Mouse (Mus musculus) MEL (cell line): ENCODE data around the gene Upp2. TPM values are rescaled to one million over a fixed set of nuclear protein-coding genes. Genes with fewer than 3 reads are reported as not detected.

Experiments used
- DNase-seq: peaks from one replicate; pipeline ENCODE4 v3.0.0; 2011; ENCODE audit warnings: low read depth, low spot score
- H3K27ac ChIP-seq: 2 replicates; pipeline ENCODE4 v1.5.1; 2012; ENCODE audit warnings: low read depth, mild to moderate bottlenecking, control low read depth, low read length, moderate library complexity; ENCODE audit not compliant: control insufficient read depth
- H3K27me3 ChIP-seq, 2 experiments: fragments of 150-350 bp in 1 of 2; sonication (generic) in 1 of 2; 2 replicates each; pipeline ENCODE4 v1.6.1; 2012; ENCODE audit warnings: low read length in 2 of 2, mild to moderate bottlenecking in 2 of 2, improper control_type of control experiment in 1 of 2, moderate library complexity in 1 of 2; ENCODE audit not compliant: insufficient read depth in 2 of 2, control insufficient read depth in 1 of 2
- H3K36me3 ChIP-seq, 2 experiments: 2 replicates each; pipeline ENCODE4 v1.6.1; 2012 to 2014; ENCODE audit warnings: low read length in 2 of 2, improper control_type of control experiment in 1 of 2, inconsistent platforms in 1 of 2, mild to moderate bottlenecking in 1 of 2; ENCODE audit not compliant: insufficient read depth in 2 of 2, control insufficient read depth in 1 of 2
- H3K4me1 ChIP-seq, 2 experiments: fragments of 150-350 bp in 1 of 2; sonication (generic) in 1 of 2; 2 replicates each; pipeline ENCODE4 v1.6.1; 2012; ENCODE audit warnings: low read length in 2 of 2, improper control_type of control experiment in 1 of 2, mild to moderate bottlenecking in 1 of 2; ENCODE audit not compliant: insufficient read depth in 2 of 2, control insufficient read depth in 1 of 2
- H3K4me3 ChIP-seq, 2 experiments: fragments of 150-350 bp in 1 of 2; sonication (generic) in 1 of 2; 2 replicates each; pipeline ENCODE4 v1.5.1; 2012; ENCODE audit warnings: low read depth in 2 of 2, low read length in 2 of 2, mild to moderate bottlenecking in 2 of 2, moderate library complexity in 2 of 2, control low read depth in 1 of 2, improper control_type of control experiment in 1 of 2; ENCODE audit not compliant: control insufficient read depth in 1 of 2, insufficient read depth in 1 of 2
- H3K79me2 ChIP-seq: 2 replicates; pipeline ENCODE4 v1.6.1; 2012; ENCODE audit warnings: mild to moderate bottlenecking, low read length, moderate library complexity; ENCODE audit not compliant: control insufficient read depth, poor library complexity, insufficient read depth
- H3K9ac ChIP-seq: 2 replicates; pipeline ENCODE4 v1.6.1; 2012; ENCODE audit warnings: low read depth, mild to moderate bottlenecking, control low read depth, low read length, moderate library complexity; ENCODE audit not compliant: control insufficient read depth, poor library complexity, severe bottlenecking
- H3K9me3 ChIP-seq: fragments of 150-350 bp; sonication (generic); replicated peaks from 2 replicates; pipeline ENCODE4 v1.6.1; 2012; ENCODE audit warnings: mild to moderate bottlenecking, low read length, improper control_type of control experiment, moderate library complexity; ENCODE audit not compliant: insufficient read depth
- CHD1 ChIP-seq: IDR thresholded peaks from 2 replicates; pipeline ENCODE4 v1.6.1; 2012; ENCODE audit warnings: low read depth, mild to moderate bottlenecking, inconsistent platforms, low read length, improper control_type of control experiment
- CHD2 ChIP-seq: IDR thresholded peaks from 2 replicates; pipeline ENCODE4 v1.6.1; 2011; ENCODE audit warnings: low read length, improper control_type of control experiment
- CTCF ChIP-seq, 3 experiments: IDR thresholded peaks in 2 of 3; conservative IDR thresholded peaks in 1 of 3; 2 replicates each; pipeline ENCODE4 v1.5.1; 2011 to 2012; ENCODE audit warnings: low read length in 3 of 3, low read depth in 2 of 3, mild to moderate bottlenecking in 2 of 3, improper control_type of control experiment in 1 of 3, inconsistent platforms in 1 of 3, mixed read lengths in 1 of 3, moderate library complexity in 1 of 3; ENCODE audit not compliant: control insufficient read depth in 1 of 3, insufficient read depth in 1 of 3, poor library complexity in 1 of 3, severe bottlenecking in 1 of 3
- ELF1 ChIP-seq: IDR thresholded peaks from 2 replicates; pipeline ENCODE4 v1.6.1; 2014; ENCODE audit warnings: low read depth, mild to moderate bottlenecking, inconsistent platforms, low read length, improper control_type of control experiment, moderate library complexity
- EP300 ChIP-seq, 2 experiments: IDR thresholded peaks; 2 replicates each; pipeline ENCODE4 v1.6.1; 2011; ENCODE audit warnings: improper control_type of control experiment in 2 of 2, low read length in 2 of 2, low read depth in 1 of 2, mild to moderate bottlenecking in 1 of 2
- ETS1 ChIP-seq: IDR thresholded peaks from 2 replicates; pipeline ENCODE4 v1.6.1; 2012; ENCODE audit warnings: low read depth, mild to moderate bottlenecking, inconsistent platforms, low read length, improper control_type of control experiment, moderate library complexity
- GABPA ChIP-seq: IDR thresholded peaks from 2 replicates; pipeline ENCODE4 v1.6.1; 2012; ENCODE audit warnings: low read depth, mild to moderate bottlenecking, inconsistent platforms, low read length, improper control_type of control experiment, moderate library complexity
- GATA1 ChIP-seq: IDR thresholded peaks from 2 replicates; pipeline ENCODE4 v1.6.1; 2011; ENCODE audit warnings: low read depth, low read length, improper control_type of control experiment
- MAFK ChIP-seq: IDR thresholded peaks from 2 replicates; pipeline ENCODE4 v1.6.1; 2011; ENCODE audit warnings: low read depth, mild to moderate bottlenecking, low read length, improper control_type of control experiment, borderline replicate concordance
- MXI1 ChIP-seq: IDR thresholded peaks from 2 replicates; pipeline ENCODE4 v1.6.1; 2011; ENCODE audit warnings: mild to moderate bottlenecking, low read depth, low read length, improper control_type of control experiment
- MYB ChIP-seq: IDR thresholded peaks from 2 replicates; pipeline ENCODE4 v1.6.1; 2011; ENCODE audit warnings: mild to moderate bottlenecking, low read depth, low read length, improper control_type of control experiment
- NELFE ChIP-seq: IDR thresholded peaks from 2 replicates; pipeline ENCODE4 v1.6.1; 2011; ENCODE audit warnings: low read depth, low read length, improper control_type of control experiment
- POLR2A ChIP-seq, 2 experiments: IDR thresholded peaks; 2 replicates each; pipeline ENCODE4 v1.6.1; 2011 to 2012; ENCODE audit warnings: low read length in 2 of 2, mild to moderate bottlenecking in 2 of 2, control low read depth in 1 of 2, improper control_type of control experiment in 1 of 2, low read depth in 1 of 2, moderate library complexity in 1 of 2; ENCODE audit not compliant: control insufficient read depth in 1 of 2, insufficient read depth in 1 of 2, poor library complexity in 1 of 2
- POLR2AphosphoS2 ChIP-seq: IDR thresholded peaks from 2 replicates; pipeline ENCODE4 v1.6.1; 2011; ENCODE audit warnings: low read length, improper control_type of control experiment
- POLR2AphosphoS5 ChIP-seq: IDR thresholded peaks from 2 replicates; pipeline ENCODE4 v1.6.1; 2012; ENCODE audit warnings: low read depth, borderline replicate concordance, mild to moderate bottlenecking, inconsistent platforms, low read length, moderate library complexity, mixed read lengths
- SMC3 ChIP-seq: IDR thresholded peaks from 2 replicates; pipeline ENCODE4 v1.6.1; 2011; ENCODE audit warnings: low read depth, low read length, improper control_type of control experiment
- TAL1 ChIP-seq: IDR thresholded peaks from 2 replicates; pipeline ENCODE4 v1.6.1; 2012; ENCODE audit warnings: mild to moderate bottlenecking, inconsistent platforms, low read length, moderate library complexity, mixed read lengths
- TBP ChIP-seq: IDR thresholded peaks from 2 replicates; pipeline ENCODE4 v1.8.0; 2011; ENCODE audit warnings: low read depth, low read length, improper control_type of control experiment
- TCF12 ChIP-seq: IDR thresholded peaks from 2 replicates; pipeline ENCODE4 v1.6.1; 2014; ENCODE audit warnings: low read depth, mild to moderate bottlenecking, inconsistent platforms, low read length, improper control_type of control experiment, moderate library complexity
- USF2 ChIP-seq, 2 experiments: IDR thresholded peaks; 2 replicates each; pipeline ENCODE4 v1.6.1; 2011 to 2012; ENCODE audit warnings: improper control_type of control experiment in 2 of 2, low read length in 2 of 2, borderline replicate concordance in 1 of 2, inconsistent platforms in 1 of 2, low read depth in 1 of 2, mild to moderate bottlenecking in 1 of 2; ENCODE audit not compliant: insufficient read depth in 1 of 2
- ZC3H11A ChIP-seq: IDR thresholded peaks from 2 replicates; pipeline ENCODE4 v1.6.1; 2012; ENCODE audit warnings: low read depth, mild to moderate bottlenecking, inconsistent platforms, low read length, improper control_type of control experiment
- ZKSCAN1 ChIP-seq: IDR thresholded peaks from 2 replicates; pipeline ENCODE4 v1.6.1; 2012; ENCODE audit warnings: low read depth, mild to moderate bottlenecking, inconsistent platforms, low read length, improper control_type of control experiment, moderate library complexity
- ZMIZ1 ChIP-seq: IDR thresholded peaks from 2 replicates; pipeline ENCODE4 v1.6.1; 2012; ENCODE audit warnings: low read depth, mild to moderate bottlenecking, inconsistent platforms, low read length, improper control_type of control experiment, moderate library complexity
- ZNF384 ChIP-seq: IDR thresholded peaks from 2 replicates; pipeline ENCODE4 v1.6.1; 2012; ENCODE audit warnings: low read depth, mild to moderate bottlenecking, inconsistent platforms, low read length, improper control_type of control experiment
- polyA plus RNA-seq, 2 experiments: library from polyadenylated mRNA; stranded (reverse) in 1 of 2; unstranded in 1 of 2; fragments of >175 nt in 1 of 2; fragments of >200 nt in 1 of 2; gene quantifications; 2 replicates each; pipeline versions ENCODE4 v1.2.1 to v1.2.4; 2012; ENCODE audit warnings: low replicate concordance in 2 of 2, low read depth in 1 of 2; ENCODE audit not compliant: insufficient read length in 2 of 2, insufficient read depth in 1 of 2, missing spikeins in 1 of 2
- total RNA-seq: library from RNA; depleted of rRNA; stranded (reverse); fragments of 300-350 nt; gene quantifications from 2 replicates; pipeline ENCODE4 v1.2.3, GENCODE M21; 2012

The Upp2 gene
- total and polyA plus RNA-seq, 3 experiments, result not detected

GRCm38 (mm10) chr2:58625681-58626080 lies 58.6 kb downstream of the Upp2 start:
- no peak overlapping the region for H3K4me3 ChIP-seq
- no peaks in the 10 kb centered on the region for H3K27me3 ChIP-seq
- no peaks in the 10 kb centered on the region for H3K36me3 ChIP-seq
- H3K27ac ChIP-seq, result no peak overlapping the region
- no peak for TF ChIP-seq USF2 (IDR thresholded peaks at IDR 0.05; ENCODE audit: borderline replicate concordance in 1 of 2, insufficient read depth in 1 of 2, low read depth in 1 of 2, low read length in 2 of 2)
- TF ChIP-seq ZMIZ1, result no peak
- TF ChIP-seq GABPA, result no peak
- TF ChIP-seq NELFE, result no peak
- no peak for TF ChIP-seq TAL1
- TF ChIP-seq MXI1, result no peak
- TF ChIP-seq TBP, result no peak
- TF ChIP-seq MAFK, result no peak
- no peak for TF ChIP-seq POLR2AphosphoS5
- TF ChIP-seq CHD1, result no peak
- no peak for TF ChIP-seq ZNF384
- no peaks in the 10 kb centered on the region for H3K4me1 ChIP-seq
- no peaks in the 10 kb centered on the region for H3K79me2 ChIP-seq
- DNase-seq, result no peak
- no peaks in the 10 kb centered on the region for H3K9me3 ChIP-seq
- no peak overlapping the region for H3K9ac ChIP-seq

- H3K4me3 ChIP-seq, result no peak overlapping the region
- no peaks in the 10 kb centered on the region for H3K9me3 ChIP-seq
- H3K9ac ChIP-seq, result no peak overlapping the region
- TF ChIP-seq ELF1 (no peak), MYB (no peak), ZC3H11A (no peak), MAFK (no peak)
- no peak overlapping the region for H3K27ac ChIP-seq
- H3K36me3 ChIP-seq, result no peaks in the 10 kb centered on the region
- H3K27me3 ChIP-seq, result no peaks in the 10 kb centered on the region
- H3K79me2 ChIP-seq, result no peaks in the 10 kb centered on the region
- H3K4me1 ChIP-seq, result no peaks in the 10 kb centered on the region
- no peak for DNase-seq
Measured at GRCm38 (mm10) chr2:58626136-58626769, 59.2 kb downstream of the Upp2 start.

GRCm38 (mm10) chr2:58627981-58628380 lies 60.9 kb downstream of the Upp2 start:
- no peak overlapping the region for H3K4me3 ChIP-seq

More at GRCm38 (mm10) chr2:58627981-58628380, 60.9 kb downstream of the Upp2 start:
- TF ChIP-seq NELFE (no peak), CHD1 (no peak), EP300 (IDR thresholded peaks at IDR 0.05; ENCODE audit: low read depth in 1 of 2, low read length in 2 of 2) (no peak), TBP (no peak), USF2 (IDR thresholded peaks at IDR 0.05; ENCODE audit: borderline replicate concordance in 1 of 2, insufficient read depth in 1 of 2, low read depth in 1 of 2, low read length in 2 of 2) (no peak), TAL1 (no peak), TCF12 (no peak), CTCF (IDR thresholded peaks at IDR 0.05 in 2 of 3, conservative IDR thresholded peaks at IDR 0.05 in 1 of 3; ENCODE audit: control insufficient read depth in 1 of 3, insufficient read depth in 1 of 3, low read depth in 2 of 3, low read length in 3 of 3, poor library complexity in 1 of 3, severe bottlenecking in 1 of 3) (no peak), ZKSCAN1 (no peak), SMC3 (no peak), ETS1 (no peak), CHD2 (no peak), ZNF384 (no peak), POLR2A (IDR thresholded peaks at IDR 0.05; ENCODE audit: control insufficient read depth in 1 of 2, insufficient read depth in 1 of 2, low read depth in 1 of 2, low read length in 2 of 2, poor library complexity in 1 of 2) (no peak), MYB (no peak), GATA1 (no peak), POLR2AphosphoS2 (no peak), GABPA (no peak), ZMIZ1 (no peak)
- Histone ChIP-seq H3K4me1 (no peaks in the 10 kb centered on the region), H3K27ac (no peak overlapping the region), H3K27me3 (no peaks in the 10 kb centered on the region), H3K36me3 (no peaks in the 10 kb centered on the region), H3K9me3 (no peaks in the 10 kb centered on the region), H3K79me2 (no peaks in the 10 kb centered on the region), H3K9ac (no peak overlapping the region)
- no peak for DNase-seq
